Mouse (Mus musculus): ENCODE results near the gene Cox7b2. TPM values are rescaled to one million over a fixed set of nuclear protein-coding genes. Genes with fewer than 3 reads are reported as not detected.

Cox7b2 gene
- polyA plus RNA-seq, 1 experiment from 2014 or later, result 0.83 TPM

Other genes starting within 250 kb of the Cox7b2 start
- gene Gabrb1, start 109.9 kb upstream of the Cox7b2 start, polyA plus RNA-seq (2015; fragmentation: Nextera tagmentation; extraction: Ambion mirVana), result 33.1 and 35.5 TPM in 2 replicates
- gene Gabra4, start 110.1 kb upstream of the Cox7b2 start, polyA plus RNA-seq (2015; fragmentation: Nextera tagmentation; extraction: Ambion mirVana), result 21.2 and 22.1 TPM in 2 replicates